Mouse (Mus musculus) gastrocnemius, postnatal 10 days (tissue): ENCODE measurements at regions not wholly inside any gene's neighbourhood (a gene's known extent, or its start where the extent isn't known, plus 50 kb on each side); places are given as distances from the start of the nearest gene placed in this dataset.

Experiments used
- DNase-seq: peaks from one replicate; pipeline ENCODE4 v3.0.0; 2021; ENCODE audit warnings: mixed read lengths
- microRNA-seq, 2 experiments: library from miRNA; unstranded; fragments of <30 nt; microRNA quantifications; one replicate each; pipeline ENCODE4 v1.2.0; 2021

DNA sequence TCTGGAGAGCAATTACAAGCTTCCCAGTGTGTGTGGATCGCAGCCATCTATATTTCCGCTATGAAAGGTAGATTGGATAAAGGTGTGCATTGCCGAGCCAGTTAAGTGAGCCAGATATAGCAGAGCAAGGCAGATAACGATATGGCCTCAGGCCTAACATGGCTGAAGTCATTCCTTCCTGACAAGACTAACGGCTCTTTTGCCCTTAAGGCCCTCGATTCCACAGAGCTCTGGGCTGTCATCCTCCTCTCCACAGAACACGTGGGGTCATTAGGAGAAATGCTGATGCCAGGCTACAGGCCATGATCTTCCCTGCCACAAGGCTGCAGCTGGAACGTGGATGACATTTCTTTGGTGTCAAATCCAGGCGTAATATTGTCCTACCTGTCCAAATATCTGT is 72.7 kb upstream of the Pbx1 start:
- DNase-seq: no peak

DNA sequence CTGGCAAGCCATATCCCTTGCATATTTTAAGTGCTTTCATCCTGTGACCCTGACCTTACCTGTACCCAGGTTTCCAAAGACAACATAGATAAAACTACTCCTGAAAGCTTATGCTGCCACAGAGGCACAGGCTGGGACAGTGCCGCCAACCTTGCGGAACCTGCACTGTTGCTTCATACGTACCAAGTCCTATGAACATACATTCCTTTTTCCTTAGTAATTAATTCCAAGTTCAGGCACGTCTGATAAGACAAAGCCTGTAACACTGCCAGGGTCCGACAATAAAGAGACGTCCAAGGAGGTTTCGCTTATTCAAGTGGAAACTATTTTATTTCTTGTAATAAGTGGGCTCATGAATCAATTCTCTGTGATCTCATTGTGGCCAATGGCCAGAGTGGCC is 70.2 kb upstream of the Pbx1 start:
- DNase-seq: peak; percentile 11

DNA sequence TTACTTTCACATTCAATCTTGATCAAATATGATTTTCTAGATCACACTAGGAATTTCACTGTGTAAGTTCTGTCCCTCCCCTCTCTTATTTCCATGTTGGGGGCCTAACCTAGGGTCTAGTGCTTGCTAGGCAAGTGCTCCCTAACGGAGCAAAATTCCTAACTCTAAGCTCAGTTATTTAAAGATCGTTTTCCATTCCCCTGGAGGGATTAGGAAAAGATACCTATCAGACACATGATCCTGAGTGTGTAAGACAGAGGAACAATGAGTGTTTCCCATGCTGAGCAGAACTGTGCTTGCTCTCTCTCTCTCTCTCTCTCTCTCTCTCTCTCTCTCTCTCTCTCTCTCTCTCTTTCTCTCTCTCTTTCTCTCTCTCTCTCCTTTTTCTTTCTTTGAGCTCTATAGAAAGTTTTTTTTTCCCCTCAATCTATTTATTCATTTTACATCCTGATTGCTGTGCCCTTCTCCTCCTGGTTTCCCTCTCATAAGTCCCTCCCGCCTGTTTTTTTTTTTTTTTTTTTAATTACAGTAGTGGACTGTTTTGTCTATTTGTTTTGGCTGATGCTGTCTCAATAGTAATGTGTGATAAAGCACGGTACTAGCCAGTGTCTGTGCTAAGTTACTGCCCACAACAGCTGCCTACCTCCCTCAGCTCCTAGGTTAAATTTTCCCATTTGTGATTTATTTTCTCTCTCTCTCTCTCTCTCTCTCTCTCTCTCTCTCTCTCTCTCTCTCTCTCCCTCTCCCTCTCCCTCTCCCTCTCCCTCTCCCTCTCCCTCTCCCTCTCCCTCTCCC is 69.5 kb upstream of the Pbx1 start:
- no peak for DNase-seq

DNA sequence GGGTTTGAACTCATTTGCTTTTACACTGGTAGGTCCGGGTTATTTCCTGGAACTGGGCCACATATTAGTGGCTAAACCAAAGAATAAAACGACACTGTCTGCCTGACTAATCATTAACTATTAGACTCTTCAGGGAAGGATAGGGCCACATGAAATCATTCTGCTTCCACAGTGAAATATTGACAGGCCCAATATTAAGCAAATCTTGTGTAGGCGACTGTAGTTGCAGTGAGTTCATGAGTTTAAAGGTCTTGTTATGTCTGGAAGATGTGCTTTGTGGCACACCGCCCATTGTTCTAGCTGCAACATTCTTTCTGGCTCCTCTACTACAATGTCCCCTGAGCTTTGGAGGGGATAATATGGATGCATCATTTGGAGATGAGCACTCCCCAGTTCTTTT is 65.7 kb upstream of the Pbx1 start:
- no peak for DNase-seq

DNA sequence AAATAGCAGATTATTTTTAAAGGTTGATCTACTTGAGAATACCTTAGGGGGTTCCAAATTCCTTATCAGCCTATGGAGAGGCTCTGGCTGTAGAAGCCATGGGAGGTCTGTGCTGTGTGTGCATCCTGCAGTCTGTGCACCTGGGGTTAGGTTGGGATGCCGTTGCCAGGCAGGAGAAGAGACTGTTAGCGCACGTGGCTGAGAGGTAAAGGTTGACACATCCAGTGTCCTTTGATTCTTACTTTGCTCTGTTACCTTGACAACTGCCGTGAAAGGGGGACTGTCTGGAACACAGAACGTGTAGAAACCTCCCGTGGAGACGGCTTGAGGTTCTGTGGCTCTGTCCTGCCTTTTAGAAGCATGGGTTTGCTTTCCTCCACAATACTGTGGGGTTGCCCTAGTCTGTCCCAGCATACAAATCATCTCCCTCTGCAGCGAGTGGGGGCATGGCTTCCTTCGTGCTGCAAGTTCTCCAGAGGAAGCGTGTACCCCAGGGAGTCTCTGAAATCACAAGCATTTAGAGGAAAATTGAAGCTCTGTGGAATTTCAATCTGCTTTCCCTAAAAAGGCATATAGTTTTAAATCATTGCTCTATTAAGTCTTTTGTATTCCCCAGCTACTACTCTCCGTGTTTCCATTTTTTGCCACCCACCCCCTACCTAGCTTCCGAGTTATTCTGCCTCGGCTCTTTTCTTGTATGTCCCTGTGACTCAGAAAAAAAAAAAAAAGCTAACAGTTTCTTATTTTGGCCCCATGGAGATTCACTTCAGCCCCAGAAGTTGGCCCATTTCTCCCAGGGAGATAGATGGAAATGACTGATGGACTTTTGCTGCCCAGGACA is 63.8 kb upstream of the Pbx1 start:
- no peak for DNase-seq

DNA sequence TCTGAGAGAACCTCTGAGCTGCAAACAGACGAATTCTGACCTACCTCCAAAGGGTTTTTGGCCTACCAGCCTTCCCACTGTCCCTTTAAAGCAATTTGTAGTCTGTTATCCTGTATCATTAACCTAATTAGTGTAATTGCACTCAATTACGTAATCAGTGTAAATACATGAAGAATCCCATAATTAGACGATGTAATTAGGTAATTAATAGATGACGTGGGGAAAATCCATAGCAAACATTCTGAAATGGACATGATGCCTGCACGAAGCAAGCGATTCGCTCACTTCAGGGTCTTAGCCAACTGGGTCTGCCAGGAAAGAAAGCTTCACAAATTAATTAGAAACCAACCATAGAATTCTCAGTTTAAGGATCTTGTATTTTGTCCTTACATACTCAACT is 55.4 kb upstream of the Pbx1 start:
- DNase-seq: no peak

DNA sequence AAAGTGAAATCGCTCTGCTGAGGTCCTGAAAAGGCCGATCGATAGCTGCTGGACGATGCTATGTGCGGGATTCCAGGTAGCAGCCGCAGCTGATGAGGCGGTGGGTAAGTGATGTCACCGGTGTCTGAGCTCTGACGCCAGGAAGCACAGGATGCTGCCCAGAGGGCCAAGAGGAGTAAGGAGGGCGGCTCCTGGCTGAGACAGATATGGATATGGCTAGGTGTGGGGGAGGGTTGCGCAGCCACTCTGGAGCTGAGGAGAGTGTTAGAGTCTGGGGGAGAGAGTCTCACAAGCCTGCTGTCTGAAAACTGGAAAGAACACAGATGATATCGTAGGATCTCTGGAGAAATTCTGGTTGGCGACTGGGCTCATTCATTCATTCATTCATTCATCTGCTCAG is 51.6 kb upstream of the Pbx1 start:
- no peak for DNase-seq

Small RNAs in the stretch of these regions (microRNA-seq; reads per million reads assigned to microRNA genes)
- gene Mir6348 (0 reads per million in 2 experiments), gene Mir6354 (0 reads per million in 2 experiments)
